Mouse (Mus musculus) right cerebral cortex, postnatal 36 days (tissue): ENCODE data around the gene Vmn1r220.
"Not testable (repeated sequence)": the region's sequence is repeated elsewhere in the genome, so short reads cannot be mapped to it uniquely, and the experiment has no call there.

Source experiments
- DNase-seq, 2 experiments: peaks; one replicate each; pipeline ENCODE4 v3.0.0; 2022; ENCODE audit warnings: low spot score in 2 of 2, mixed read lengths in 1 of 2

Gene Vmn1r220

GRCm38 (mm10) chr13:23187875-23188274 is at the start of gene Vmn1r220:
Gene Vmn1r220, minus strand, starts transcription at chr13:23187975.
- no peak for DNase-seq

DNA sequence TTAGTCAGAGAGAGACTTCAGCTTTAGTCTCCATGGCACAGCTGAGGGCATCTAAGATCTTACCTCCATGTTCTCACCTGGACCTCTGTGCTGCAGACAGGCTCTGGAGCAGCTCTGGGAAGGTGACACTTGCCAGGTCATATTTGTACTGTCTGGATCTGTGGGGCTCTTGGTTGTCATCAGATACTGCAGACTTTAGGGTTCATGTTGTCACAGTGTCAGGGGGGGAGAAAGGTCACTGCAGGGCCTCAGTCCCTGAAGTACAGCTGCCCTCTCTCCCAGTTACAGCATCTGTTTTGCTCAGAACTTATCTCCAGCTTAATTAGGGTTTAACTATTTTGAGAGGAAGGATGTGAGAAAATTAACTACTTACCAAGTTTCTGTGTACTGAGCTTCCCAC is 48.1 kb upstream of the Vmn1r220 start, which contains the start of gene Vmn1r222:
Vmn1r222 (minus strand) TSS at position 101 of the 400 bp plus-strand sequence.
- not testable (repeated sequence) for DNase-seq

DNA sequence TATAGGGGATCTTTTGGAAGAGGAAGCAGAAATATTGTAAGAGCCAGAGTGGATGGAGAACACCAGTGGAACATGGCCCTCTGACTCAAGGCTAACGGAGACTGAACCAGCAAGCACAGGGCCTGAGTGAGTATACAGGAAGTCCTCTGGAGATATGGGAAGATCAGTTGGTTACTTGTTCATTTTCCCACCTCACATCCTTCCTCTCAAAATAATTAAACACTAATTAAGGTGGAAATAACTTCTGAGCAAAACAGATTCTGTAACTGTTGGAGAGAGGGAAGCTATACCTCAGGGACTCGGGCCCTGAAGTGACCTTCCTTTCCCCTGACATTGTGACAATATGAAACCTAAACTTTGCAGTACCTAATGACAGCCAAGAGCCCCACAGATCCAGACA is 26.1 kb upstream of the Vmn1r220 start, which contains the start of gene Vmn1r221:
Vmn1r221 (plus strand) TSS at position 301 of the 400 bp plus-strand sequence.
- DNase-seq = not testable (repeated sequence)

GRCm38 (mm10) chr13:23203885-23204284 is 16.1 kb upstream of the Vmn1r220 start:
- not testable (repeated sequence) for DNase-seq

GRCm38 (mm10) chr13:23166471-23166870 is 21.3 kb downstream of the Vmn1r220 start:
- DNase-seq = not testable (repeated sequence)

DNA sequence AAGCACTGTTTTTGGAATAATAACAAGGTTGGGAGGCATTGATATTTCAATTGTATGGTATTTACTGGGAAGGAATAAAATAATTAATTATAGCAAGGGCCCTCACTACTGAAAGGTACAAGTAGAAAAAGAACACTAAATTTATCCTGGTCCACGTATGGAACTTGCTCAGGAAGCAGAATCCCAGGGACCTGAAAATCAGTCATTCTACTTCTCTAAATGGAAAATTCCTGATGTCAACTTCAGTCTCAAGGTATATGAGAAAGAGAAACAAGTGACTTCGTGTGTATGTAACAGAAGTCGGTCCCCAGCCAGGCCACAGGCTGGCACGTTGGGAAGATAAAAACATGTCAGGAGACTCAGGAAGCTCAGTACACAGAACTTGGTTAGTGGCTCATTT is 28.8 kb downstream of the Vmn1r220 start, which contains the start of gene Vmn1r219:
Vmn1r219 (plus strand) TSS at position 301 of the 400 bp plus-strand sequence.
- DNase-seq = no peak

DNA sequence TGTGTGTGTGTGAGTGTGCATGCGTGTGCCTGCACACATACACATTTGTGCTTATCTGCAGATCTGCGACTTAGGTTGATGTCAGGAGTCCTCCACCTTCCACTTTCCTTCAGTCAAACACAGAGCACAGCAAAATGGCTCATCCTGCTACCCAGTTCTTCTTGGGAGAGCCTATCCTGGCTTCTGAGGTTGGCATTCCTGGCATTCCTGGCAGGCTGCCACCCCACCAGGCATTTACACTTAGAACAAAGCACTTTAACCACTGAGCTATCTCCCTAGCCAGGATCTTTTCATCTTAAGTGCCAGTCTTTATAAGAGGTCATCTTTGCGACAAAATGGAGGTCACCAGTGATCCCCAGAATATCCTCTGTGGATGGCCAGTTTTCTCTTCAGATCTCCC is 29.9 kb downstream of the Vmn1r220 start:
- DNase-seq = no peak

- no peak for DNase-seq
Measured at GRCm38 (mm10) chr13:23138880-23139279, 48.9 kb downstream of the Vmn1r220 start.

- no peak for DNase-seq
Measured at GRCm38 (mm10) chr13:23133501-23133900, 54.3 kb downstream of the Vmn1r220 start.

- DNase-seq = no peak
Measured at GRCm38 (mm10) chr13:23133099-23133498, 54.7 kb downstream of the Vmn1r220 start, which contains the start of gene Vmn1r218. Gene Vmn1r218, plus strand, starts transcription at chr13:23133155.
